Mouse (Mus musculus): ENCODE data around the gene Fmc1. TPM values are rescaled to one million over a fixed set of nuclear protein-coding genes. Genes with fewer than 3 reads are reported as not detected.

Gene Fmc1
- polyA plus RNA-seq, 1 experiment from 2014 or later, result 164 TPM

- Histone ChIP-seq H3K4me2 (replicated peaks; ENCODE audit: low read depth, low read length) (peak within 1 kb of the TSS; percentile 70), H3K36me3 (ENCODE audit: insufficient read depth, low read length) (no peaks in the 10 kb centered on the region)
Observed at GRCm38 (mm10) chr6:38551062-38551988, 18.0 kb downstream of the Fmc1 start, which contains the start of gene Luc7l2. Gene Luc7l2, plus strand, starts transcription at chr6:38551334.

GRCm38 (mm10) chr6:38551989-38552635 is 18.8 kb downstream of the Fmc1 start:
- H3K27me3 ChIP-seq (ENCODE audit: insufficient read depth, low read length), result no peaks in the 10 kb centered on the region
- peak; percentile 97 for ATAC-seq (ENCODE audit: low FRiP score, low TSS enrichment)
- peaks cover 22% of the 10 kb centered on the region; the same call in 1 of the 2 replicates for H3K4me1 ChIP-seq (ENCODE audit: insufficient read depth, low read length)
- peak overlapping the region; percentile 85 for H3K4me3 ChIP-seq (ENCODE audit: low read length)
- H3K9me3 ChIP-seq (ENCODE audit: low read length), result no peaks in the 10 kb centered on the region
- H3K36me3 ChIP-seq (ENCODE audit: insufficient read depth, low read length), result no peaks in the 10 kb centered on the region
- H3K4me2 ChIP-seq (replicated peaks; ENCODE audit: low read depth, low read length), result peak overlapping the region; percentile 57
- under 1% methylated on average over 32 of the region's 32 CpGs for WGBS
- peak overlapping the region; percentile 92 for H3K9ac ChIP-seq (replicated peaks; ENCODE audit: low read length)
- peak overlapping the region; percentile 99 for H3K27ac ChIP-seq (ENCODE audit: low read length)

More at GRCm38 (mm10) chr6:38551062-38551988, 18.0 kb downstream of the Fmc1 start, which contains the start of gene Luc7l2:
- Histone ChIP-seq H3K27me3 (ENCODE audit: insufficient read depth, low read length) (no peaks in the 10 kb centered on the region), H3K9ac (replicated peaks; ENCODE audit: low read length) (peak within 1 kb of the TSS; percentile 95), H3K4me1 (ENCODE audit: insufficient read depth, low read length) (peaks cover 21% of the 10 kb centered on the region; the same call in 1 of the 2 replicates), H3K9me3 (ENCODE audit: low read length) (no peaks in the 10 kb centered on the region), H3K4me3 (ENCODE audit: low read length) (peak within 1 kb of the TSS; percentile 85), H3K27ac (ENCODE audit: low read length) (peak within 1 kb of the TSS; percentile 100)
- peak; percentile 91 for ATAC-seq (ENCODE audit: low FRiP score, low TSS enrichment)
- WGBS, result 0% methylated on average over 96 of the region's 98 CpGs

GRCm38 (mm10) chr6:38552636-38553000 is 19.3 kb downstream of the Fmc1 start:
- Histone ChIP-seq H3K4me2 (replicated peaks; ENCODE audit: low read depth, low read length) (peak overlapping the region; percentile 57), H3K36me3 (ENCODE audit: insufficient read depth, low read length) (no peaks in the 10 kb centered on the region), H3K27me3 (ENCODE audit: insufficient read depth, low read length) (no peaks in the 10 kb centered on the region), H3K4me1 (ENCODE audit: insufficient read depth, low read length) (peaks cover 22% of the 10 kb centered on the region; the same call in 1 of the 2 replicates), H3K27ac (ENCODE audit: low read length) (no peak overlapping the region), H3K4me3 (ENCODE audit: low read length) (peak overlapping the region; percentile 85), H3K9ac (replicated peaks; ENCODE audit: low read length) (no peak overlapping the region; the same call in 1 of the 2 replicates), H3K9me3 (ENCODE audit: low read length) (no peaks in the 10 kb centered on the region)
- WGBS, result 20% methylated on average over 5 of the region's 5 CpGs
- ATAC-seq (ENCODE audit: low FRiP score, low TSS enrichment), result no peak

GRCm38 (mm10) chr6:38576096-38576495 is 42.8 kb downstream of the Fmc1 start:
- 92% methylated on average over 2 of the region's 2 CpGs for WGBS

GRCm38 (mm10) chr6:38580112-38580857 is 47.0 kb downstream of the Fmc1 start:
- H3K27me3 ChIP-seq (ENCODE audit: insufficient read depth, low read length), result no peaks in the 10 kb centered on the region
- H3K4me1 ChIP-seq (ENCODE audit: insufficient read depth, low read length), result no peaks in the 10 kb centered on the region
- peaks cover 37% of the 10 kb centered on the region for H3K36me3 ChIP-seq (ENCODE audit: insufficient read depth, low read length)
- 96% methylated on average over 3 of the region's 3 CpGs for WGBS
- H3K4me3 ChIP-seq (ENCODE audit: low read length), result no peak overlapping the region
- H3K27ac ChIP-seq (ENCODE audit: low read length), result no peak overlapping the region
- no peak overlapping the region for H3K4me2 ChIP-seq (replicated peaks; ENCODE audit: low read depth, low read length)
- no peaks in the 10 kb centered on the region for H3K9me3 ChIP-seq (ENCODE audit: low read length)
- no peak for ATAC-seq (ENCODE audit: low FRiP score, low TSS enrichment)
- no peak overlapping the region for H3K9ac ChIP-seq (replicated peaks; ENCODE audit: low read length)

More at GRCm38 (mm10) chr6:38576096-38576495, 42.8 kb downstream of the Fmc1 start:
- no peak overlapping the region for H3K4me2 ChIP-seq (replicated peaks; ENCODE audit: low read depth, low read length)
- H3K9me3 ChIP-seq (ENCODE audit: low read length), result no peaks in the 10 kb centered on the region
- H3K27me3 ChIP-seq (ENCODE audit: insufficient read depth, low read length), result no peaks in the 10 kb centered on the region
- ATAC-seq (ENCODE audit: low FRiP score, low TSS enrichment), result no peak
- peaks cover 43% of the 10 kb centered on the region for H3K36me3 ChIP-seq (ENCODE audit: insufficient read depth, low read length)
- no peak overlapping the region for H3K9ac ChIP-seq (replicated peaks; ENCODE audit: low read length)
- H3K4me1 ChIP-seq (ENCODE audit: insufficient read depth, low read length), result no peaks in the 10 kb centered on the region
- H3K4me3 ChIP-seq (ENCODE audit: low read length), result no peak overlapping the region
- no peak overlapping the region for H3K27ac ChIP-seq (ENCODE audit: low read length)

- 90% methylated on average over 3 of the region's 3 CpGs for WGBS
- H3K4me3 ChIP-seq (ENCODE audit: low read length), result no peak overlapping the region
- H3K4me1 ChIP-seq (ENCODE audit: insufficient read depth, low read length), result no peaks in the 10 kb centered on the region
- H3K27ac ChIP-seq (ENCODE audit: low read length), result no peak overlapping the region
- no peak overlapping the region for H3K4me2 ChIP-seq (replicated peaks; ENCODE audit: low read depth, low read length)
- no peak overlapping the region for H3K9ac ChIP-seq (replicated peaks; ENCODE audit: low read length)
- H3K9me3 ChIP-seq (ENCODE audit: low read length), result no peaks in the 10 kb centered on the region
- peaks cover 46% of the 10 kb centered on the region for H3K36me3 ChIP-seq (ENCODE audit: insufficient read depth, low read length)
- no peaks in the 10 kb centered on the region for H3K27me3 ChIP-seq (ENCODE audit: insufficient read depth, low read length)
- no peak for ATAC-seq (ENCODE audit: low FRiP score, low TSS enrichment)
Observed at GRCm38 (mm10) chr6:38581711-38582110, 48.4 kb downstream of the Fmc1 start.

Small RNA genes lying within 50 kb of the gene (microRNA-seq; reads per million reads assigned to microRNA genes)
- gene Mir7670, result not detected

Other genes starting within 250 kb of the Fmc1 start
- gene Zc3hav1l, start 234.2 kb upstream of the Fmc1 start, polyA plus RNA-seq (2015; fragmentation: Nextera tagmentation; extraction: Ambion mirVana), result 8.3 and 9.8 TPM in 2 replicates
- 4.2 and 4.3 TPM in 2 replicates for gene Zc3hav1, start 178.9 kb upstream of the Fmc1 start, polyA plus RNA-seq (2015; fragmentation: Nextera tagmentation; extraction: Ambion mirVana)
- 7.9 and 9.8 TPM in 2 replicates for gene Ttc26, start 152.0 kb upstream of the Fmc1 start, polyA plus RNA-seq (2015; fragmentation: Nextera tagmentation; extraction: Ambion mirVana)
- gene Ubn2, start 99.6 kb upstream of the Fmc1 start, polyA plus RNA-seq (2015; fragmentation: Nextera tagmentation; extraction: Ambion mirVana), result 11.5 and 12.3 TPM in 2 replicates
- gene Luc7l2, start 17.8 kb downstream of the Fmc1 start, polyA plus RNA-seq (2015; fragmentation: Nextera tagmentation; extraction: Ambion mirVana), result 28.6 and 39.6 TPM in 2 replicates
- gene Klrg2, start 103.7 kb downstream of the Fmc1 start, polyA plus RNA-seq (2015; fragmentation: Nextera tagmentation; extraction: Ambion mirVana), result 0.32 and 0.49 TPM in 2 replicates
- gene Clec2l, start 129.6 kb downstream of the Fmc1 start, polyA plus RNA-seq (2015; fragmentation: Nextera tagmentation; extraction: Ambion mirVana), result 1.0 and 1.3 TPM in 2 replicates

Measured in kidney, embryonic 16.5 days (tissue).